9 mouse cellular contexts compared by ENCODE assay signal in genomic region chr6:47904917-47905695, GRCm38 (mm10). TPM values are rescaled to one million over a fixed set of nuclear protein-coding genes. Genes with fewer than 3 reads are reported as not detected.
A peak's percentile ranks its signal among the peaks of the same experiment; 100 is the strongest.
DNase-seq lines count a peak whose midpoint lies in the region; ATAC-seq lines count a peak whose summit lies in the region.
"Had no signal": no experiment of that assay in that cellular context is flagged by ENCODE, and none has a peak within 500 bp of the region (broad histone marks: within the 10 kb centered on the region; RNA-seq: fewer than 3 reads in every experiment).

No protein-coding gene starts in this region.

- peak overlapping the region; percentile 44 for H3K4me2 ChIP-seq in heart, embryonic 12.5 days

- H3K4me3 ChIP-seq in heart, embryonic 12.5 days: peak overlapping the region; percentile 26

- no peak overlapping the region for H3K9ac ChIP-seq in heart, embryonic 12.5 days
- H3K9ac ChIP-seq: liver, embryonic 14.5 days had no signal

- H3K9me3 ChIP-seq in heart, embryonic 12.5 days (replicated peaks): peaks cover 19% of the 10 kb centered on the region

- ATAC-seq in heart, embryonic 12.5 days (ENCODE audit: insufficient number of reproducible peaks, low FRiP score): no peak

- H3K4me1 ChIP-seq in heart, embryonic 12.5 days (replicated peaks): no peaks in the 10 kb centered on the region

- no peak overlapping the region for H3K27ac ChIP-seq in heart, embryonic 12.5 days (ENCODE audit: poor library complexity, severe bottlenecking)
- H3K27ac ChIP-seq: kidney, postnatal 0 days; liver, embryonic 14.5 days had no signal

- DNase-seq in heart, postnatal 10 days: no peak
- peak; percentile 33 for DNase-seq in embryo, embryonic 11 days
- DNase-seq in mesoderm, embryonic 11.5 days (ENCODE audit: low read depth, low spot score): peak; percentile 7
- DNase-seq in right cerebral cortex, adult 18-20 months: no peak
- DNase-seq in urinary bladder, postnatal 36 days (ENCODE audit: low spot score in 2 of 2): no peak
- DNase-seq in ovary, postnatal 14 days (ENCODE audit: low spot score): no peak

- 63% methylated on average over 44 of the region's 44 CpGs for WGBS in heart, embryonic 12.5 days

- intact Hi-C loops in heart, postnatal 10 days (cut with DNase I): no loop called here

- peaks cover 37% of the 10 kb centered on the region for H3K27me3 ChIP-seq in heart, embryonic 12.5 days (replicated peaks)

- peaks cover 70% of the 10 kb centered on the region for H3K36me3 ChIP-seq in heart, embryonic 12.5 days

RNA-seq across cellular contexts. Expression of gene Zfp212, which starts 15.2 kb away (rescaled TPM):
- polyA plus RNA-seq in heart, embryonic 12.5 days (2016; fragmentation: Nextera tagmentation; extraction: Ambion mirVana): 9.1 and 10.4 TPM in 2 replicates
- 10 to 100 TPM; 12.6 to 12.7 TPM for total RNA-seq in heart, postnatal 10 days (2021)

RNA-seq across cellular contexts. Expression of gene Zfp282, which starts 28.1 kb away (rescaled TPM):
- polyA plus RNA-seq in heart, embryonic 12.5 days (2016; fragmentation: Nextera tagmentation; extraction: Ambion mirVana): 10.3 and 10.8 TPM in 2 replicates
- total RNA-seq in heart, postnatal 10 days (2021): 10 to 100 TPM; 10.2 to 10.4 TPM

RNA-seq across cellular contexts. Expression of gene Zfp956, which starts 48.1 kb away (rescaled TPM):
- polyA plus RNA-seq in heart, embryonic 12.5 days (2016; fragmentation: Nextera tagmentation; extraction: Ambion mirVana): 2.8 and 3.1 TPM in 2 replicates
- total RNA-seq in heart, postnatal 10 days (2021): 1 to 10 TPM; 1.9 to 2.1 TPM

Comparison
In these comparisons a context has a peak if more than half of its experiments do, and no peak if none do; other contexts are left out.
1. DNase-seq: peak in embryo, embryonic 11 days (single experiment) and mesoderm, embryonic 11.5 days (single experiment); none in heart, postnatal 10 days (0 of 2), right cerebral cortex, adult 18-20 months (single experiment), urinary bladder, postnatal 36 days (0 of 2) and ovary, postnatal 14 days (single experiment).